Mouse (Mus musculus): ENCODE data around the gene Cd248.

- no peak for TF ChIP-seq CTCF (IDR thresholded peaks at IDR 0.05; ENCODE audit: insufficient read depth, low read depth, low read length)
- no peak for TF ChIP-seq POLR2A (IDR thresholded peaks at IDR 0.05; ENCODE audit: insufficient read depth, low read depth, low read length)
Measured at GRCm38 (mm10) chr19:5057876-5058775, 9.8 kb upstream of the Cd248 start.
